Mouse (Mus musculus): ENCODE measurements around the gene Eif1ad. TPM values are rescaled to one million over a fixed set of nuclear protein-coding genes. Genes with fewer than 3 reads are reported as not detected.
"Not testable (repeated sequence)": the region's sequence is repeated elsewhere in the genome, so short reads cannot be mapped to it uniquely, and the experiment has no call there.

Eif1ad gene
- 10 to 100 TPM; 22.6 to 26.3 TPM for total RNA-seq (2021)
- long read RNA-seq, experiment 1, transcript Eif1ad-201 (6 exons, 2,556 nt): major isoform, 38 of 48 reads
- long read RNA-seq, experiment 1, partial matches to known transcripts: 4 of 48 reads
- long read RNA-seq, experiment 1, other reads (novel, unspliced or antisense): 6 of 48 reads
- long read RNA-seq, experiment 2, transcript Eif1ad-201 (6 exons, 2,556 nt): major isoform, 22 of 25 reads
- long read RNA-seq, experiment 2, partial matches to known transcripts: 0 of 25 reads
- long read RNA-seq, experiment 2, other reads (novel, unspliced or antisense): 3 of 25 reads

DNA sequence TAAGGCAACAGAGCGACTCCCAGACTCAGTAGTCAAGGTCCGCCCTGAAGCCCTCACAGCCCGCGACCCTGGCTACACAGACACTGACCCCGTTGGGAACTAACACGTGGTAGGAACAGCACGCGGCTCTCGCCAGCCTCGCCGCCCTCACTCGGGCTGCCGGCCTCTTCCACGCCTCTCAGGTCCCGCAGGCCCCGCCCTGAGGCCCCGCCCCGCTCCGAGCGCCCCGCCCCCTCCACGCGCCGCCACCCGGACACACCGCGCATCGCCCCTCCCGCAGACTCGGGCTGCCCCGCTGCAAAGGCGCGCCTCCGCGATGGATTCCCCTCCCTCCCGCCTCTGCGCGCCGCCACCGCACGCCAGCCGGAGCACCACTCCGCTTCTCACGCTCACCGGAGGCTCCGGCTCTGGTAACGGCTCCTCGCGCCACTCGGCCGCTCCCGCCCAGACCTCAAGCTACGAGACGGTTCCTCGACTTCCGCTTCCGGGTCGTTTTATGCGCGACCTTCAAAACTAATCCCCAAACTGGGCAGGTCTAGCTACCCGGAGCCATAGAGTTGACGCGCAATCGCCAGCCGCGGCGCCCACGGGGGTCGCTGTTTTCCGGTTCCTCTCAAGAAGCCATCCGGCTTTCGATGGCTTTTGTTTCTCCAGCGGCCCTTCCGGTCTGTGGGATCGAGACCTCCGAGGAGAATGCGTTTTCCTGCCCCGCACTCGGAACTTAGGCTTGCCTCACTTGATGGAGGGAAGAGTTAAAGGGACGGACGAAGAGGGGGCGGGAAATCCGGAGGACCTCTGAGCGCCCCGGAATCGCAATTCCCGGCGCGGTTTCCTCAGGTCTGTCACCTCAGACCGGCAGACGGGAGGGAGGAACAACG lies at the start of gene Eif1ad:
Gene Eif1ad, plus strand, starts transcription at position 567 of the 878 bp plus-strand sequence.
- DNase-seq (ENCODE audit: low spot score in 2 of 2): peak; percentile 91 to 96

- no peak for DNase-seq (ENCODE audit: low spot score in 2 of 2)
Measured at GRCm38 (mm10) chr19:5323801-5324200, 42.7 kb upstream of the Eif1ad start.

GRCm38 (mm10) chr19:5327970-5328369 lies 38.6 kb upstream of the Eif1ad start:
- DNase-seq (ENCODE audit: low spot score in 2 of 2): no peak

DNA sequence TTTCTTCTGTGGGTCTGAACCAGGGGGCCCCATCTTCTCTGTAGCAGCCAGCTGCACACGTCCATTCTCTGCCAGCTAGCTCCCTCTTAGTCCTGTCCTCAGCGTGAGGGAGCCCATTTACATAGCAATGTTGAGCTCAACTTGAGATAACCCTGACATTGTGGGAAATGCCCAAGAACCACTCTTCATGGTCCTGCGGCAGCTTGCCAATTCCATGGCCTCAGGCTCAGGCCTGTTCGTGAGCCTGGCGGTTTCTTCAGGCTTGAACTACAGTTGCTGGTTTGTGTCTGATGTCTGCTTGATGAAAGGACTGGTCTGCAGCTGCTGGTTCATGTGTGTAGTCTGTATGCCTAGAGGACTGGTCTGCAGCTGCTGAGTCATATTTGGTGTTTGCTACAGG lies 31.8 kb upstream of the Eif1ad start:
- no peak for DNase-seq (ENCODE audit: low spot score in 2 of 2)

DNA sequence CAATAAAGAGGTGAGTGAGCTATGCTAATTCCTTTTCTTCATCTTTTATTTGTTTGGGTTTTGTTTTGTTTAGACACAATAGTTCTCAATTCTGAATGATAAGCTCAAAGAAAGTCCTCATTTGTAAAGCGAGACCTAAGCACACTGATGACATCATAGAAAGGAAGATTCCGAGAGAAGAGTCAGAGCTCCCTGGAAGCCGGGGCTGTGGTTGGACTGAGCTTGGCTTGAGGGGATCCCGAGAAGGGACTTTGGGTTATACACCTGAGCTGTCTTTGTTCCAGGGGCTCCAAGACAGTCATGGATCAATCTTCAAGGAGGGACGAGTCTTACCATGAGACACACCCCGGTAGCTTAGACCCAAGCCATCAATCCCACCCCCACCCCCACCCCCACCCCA lies 31.1 kb upstream of the Eif1ad start, which contains the start of gene Catsper1:
Gene Catsper1, plus strand, starts transcription at position 301 of the 400 bp plus-strand sequence.
- no peak for DNase-seq (ENCODE audit: low spot score in 2 of 2)

DNA sequence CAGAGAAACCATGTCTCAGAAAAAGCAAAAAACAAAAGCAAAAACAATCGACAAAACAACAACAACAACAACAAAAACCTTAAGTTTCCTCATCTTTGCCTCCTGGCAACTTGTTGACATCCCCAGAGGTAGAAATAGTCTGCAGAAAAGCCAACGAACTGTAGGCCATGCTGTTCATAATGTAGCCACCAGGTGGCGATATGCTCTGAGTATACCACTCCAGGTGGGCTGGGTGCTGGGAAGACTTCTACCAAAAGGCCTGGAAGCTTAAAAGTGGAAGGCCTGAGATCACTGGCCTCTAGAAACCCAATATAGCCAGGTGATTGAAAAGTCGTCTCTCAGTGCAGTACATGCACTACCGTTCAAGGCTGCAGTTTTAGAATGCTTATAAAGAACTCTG lies 28.6 kb upstream of the Eif1ad start:
- peak; percentile 74 to 79 for DNase-seq (ENCODE audit: low spot score in 2 of 2)

DNA sequence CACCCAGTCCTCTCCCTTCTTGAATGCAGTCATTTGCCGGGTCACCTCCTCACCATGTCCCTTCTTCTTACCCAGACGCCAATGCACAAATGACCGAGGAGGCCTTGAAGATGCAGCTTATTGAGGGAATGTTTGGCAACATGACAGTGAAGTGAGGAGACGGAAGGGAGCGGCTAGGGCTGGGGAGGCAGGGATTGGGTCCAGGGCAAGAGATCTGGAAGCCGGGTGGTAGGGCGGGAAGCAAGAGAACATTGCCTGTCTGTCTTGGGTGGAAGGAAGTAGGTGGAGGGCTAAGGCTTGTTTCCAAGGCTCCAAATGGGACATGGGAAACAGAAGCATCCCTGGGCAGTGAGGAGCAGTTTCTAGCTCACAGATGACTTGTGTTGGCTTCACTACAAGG lies 25.2 kb upstream of the Eif1ad start:
- no peak for DNase-seq (ENCODE audit: low spot score in 2 of 2)

DNA sequence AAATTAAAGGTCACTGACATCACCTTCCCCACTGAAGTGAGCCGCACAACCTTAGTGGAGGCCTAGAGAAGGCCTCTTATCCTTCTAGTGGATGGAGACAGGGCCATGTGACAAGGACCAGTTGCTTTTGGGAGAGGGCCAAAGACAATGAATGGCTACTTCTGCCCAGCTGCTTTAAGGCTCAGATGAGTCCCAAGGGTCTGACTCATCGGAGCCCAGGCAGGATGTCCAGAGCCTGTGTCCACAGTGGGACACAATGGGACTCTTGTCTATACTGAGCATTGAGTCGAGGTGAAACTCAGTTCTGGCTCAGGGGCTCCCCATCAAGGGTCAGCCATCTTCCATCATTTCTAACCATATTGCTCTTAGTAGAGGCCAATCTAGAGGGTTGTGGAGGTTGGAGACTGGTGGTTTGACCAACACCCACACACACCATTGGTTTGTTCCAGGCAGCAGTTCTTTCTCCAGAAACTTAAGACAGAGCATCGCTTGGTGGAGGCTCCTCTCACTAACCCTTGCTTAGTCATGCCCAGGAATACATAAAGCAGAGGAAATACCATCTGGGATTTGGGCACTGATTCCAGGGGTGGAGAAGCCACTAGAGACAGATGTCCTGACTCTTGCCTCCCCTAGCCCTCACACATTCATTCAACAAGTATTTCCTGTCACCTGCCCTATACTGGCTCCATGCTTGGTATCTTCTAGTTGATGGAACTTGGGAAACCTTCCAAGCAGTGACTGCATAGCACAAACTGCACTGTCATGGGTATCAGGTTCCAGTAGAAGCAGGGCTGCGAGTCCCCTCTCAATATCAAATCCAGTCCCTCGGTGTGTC lies 21.0 kb upstream of the Eif1ad start:
- DNase-seq (ENCODE audit: low spot score in 2 of 2): no peak

DNA sequence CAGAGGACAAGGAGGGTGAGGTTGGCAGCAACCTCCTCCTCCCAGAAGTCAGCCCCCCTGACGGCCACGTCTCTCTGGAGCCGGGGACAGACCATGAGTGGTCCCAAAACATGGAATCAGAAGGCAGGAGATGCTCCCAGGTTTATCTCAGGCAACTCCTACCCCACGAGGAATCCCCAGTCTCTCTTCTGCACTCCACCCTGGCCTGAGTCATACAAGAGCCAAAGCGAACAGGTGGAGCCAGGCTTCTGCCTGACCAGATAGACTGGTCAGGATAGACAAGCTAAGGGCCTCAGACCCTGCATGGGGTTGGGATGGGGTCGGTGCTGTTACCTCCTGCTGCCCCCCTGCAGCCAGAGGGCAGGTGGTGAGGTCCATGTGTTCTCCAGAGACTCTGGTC lies 18.5 kb upstream of the Eif1ad start:
- no peak for DNase-seq (ENCODE audit: low spot score in 2 of 2)

GRCm38 (mm10) chr19:5348526-5349501 lies 17.7 kb upstream of the Eif1ad start:
- peak; percentile 17 to 40 for DNase-seq (ENCODE audit: low spot score in 2 of 2)

DNA sequence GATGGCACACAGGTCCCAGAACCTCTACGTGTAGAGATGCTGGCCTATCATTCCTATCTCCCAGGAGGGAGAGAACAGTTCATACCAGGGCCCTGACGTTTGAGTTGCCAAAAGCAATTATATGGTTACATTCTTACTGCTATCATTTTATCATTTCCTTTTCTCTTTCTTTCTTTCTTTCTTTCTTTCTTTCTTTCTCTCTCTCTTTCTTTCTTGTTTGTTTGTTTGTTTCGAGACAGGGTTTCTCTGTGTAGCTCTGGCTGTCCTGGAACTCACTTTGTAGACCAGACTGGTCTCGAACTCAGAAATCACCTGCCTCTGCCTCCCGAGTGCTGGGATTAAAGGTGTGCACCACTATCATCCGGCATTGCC lies 17.1 kb upstream of the Eif1ad start, which contains the start of gene Cst6:
Gene Cst6, minus strand, starts transcription at position 73 of the 372 bp plus-strand sequence.
- DNase-seq (ENCODE audit: low spot score in 2 of 2): not testable (repeated sequence)

GRCm38 (mm10) chr19:5353609-5354008 lies 12.9 kb upstream of the Eif1ad start:
- no peak for DNase-seq (ENCODE audit: low spot score in 2 of 2)

GRCm38 (mm10) chr19:5356080-5356479 lies 10.5 kb upstream of the Eif1ad start:
- DNase-seq (ENCODE audit: low spot score in 2 of 2): no peak

GRCm38 (mm10) chr19:5362186-5362585 lies 4.4 kb upstream of the Eif1ad start:
- no peak for DNase-seq (ENCODE audit: low spot score in 2 of 2)

DNA sequence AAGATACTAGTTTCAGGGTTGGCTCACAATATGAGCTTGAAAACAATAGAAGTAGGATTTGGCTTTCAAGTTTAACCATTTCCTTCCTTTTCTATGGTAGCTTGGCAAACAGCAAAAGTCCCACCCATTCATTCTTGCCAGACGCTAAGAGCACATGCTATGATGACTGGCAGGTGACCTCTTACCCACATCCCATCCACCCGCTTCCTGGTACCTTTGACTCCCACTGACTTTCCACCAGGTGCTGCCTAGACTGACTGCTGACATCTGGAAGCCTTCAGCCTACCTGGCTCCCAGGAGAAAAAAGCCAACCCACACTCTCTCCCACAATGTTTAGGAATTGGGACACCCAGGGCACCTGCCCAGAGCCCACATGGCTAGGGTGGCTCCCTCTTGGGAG lies 2.4 kb upstream of the Eif1ad start:
- no peak for DNase-seq (ENCODE audit: low spot score in 2 of 2)

GRCm38 (mm10) chr19:5365751-5366150 lies 790 bp upstream of the Eif1ad start:
- no peak for DNase-seq (ENCODE audit: low spot score in 2 of 2)

DNA sequence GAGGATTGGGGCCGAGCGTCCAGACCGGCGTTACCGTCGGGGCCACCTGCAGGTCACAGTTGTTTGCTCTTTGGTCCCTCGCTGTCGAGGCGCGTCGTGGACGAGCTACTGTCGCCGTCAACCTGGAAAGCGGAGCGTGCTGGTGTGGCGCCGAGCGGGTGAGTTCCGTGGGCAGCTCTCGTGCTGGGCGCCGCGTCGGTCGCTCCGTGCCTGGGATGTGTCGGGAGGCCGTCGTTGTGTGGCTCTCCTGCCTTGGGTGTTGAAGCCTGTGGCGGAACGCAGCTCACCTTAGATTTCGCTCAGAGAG lies 465 bp downstream of the Eif1ad start, which contains the start of gene Banf1:
Gene Banf1, minus strand, starts transcription at position 116 of the 307 bp plus-strand sequence.
- no peak for DNase-seq (ENCODE audit: low spot score in 2 of 2)

GRCm38 (mm10) chr19:5367455-5367854 lies 914 bp downstream of the Eif1ad start:
- DNase-seq (ENCODE audit: low spot score in 2 of 2): no peak

DNA sequence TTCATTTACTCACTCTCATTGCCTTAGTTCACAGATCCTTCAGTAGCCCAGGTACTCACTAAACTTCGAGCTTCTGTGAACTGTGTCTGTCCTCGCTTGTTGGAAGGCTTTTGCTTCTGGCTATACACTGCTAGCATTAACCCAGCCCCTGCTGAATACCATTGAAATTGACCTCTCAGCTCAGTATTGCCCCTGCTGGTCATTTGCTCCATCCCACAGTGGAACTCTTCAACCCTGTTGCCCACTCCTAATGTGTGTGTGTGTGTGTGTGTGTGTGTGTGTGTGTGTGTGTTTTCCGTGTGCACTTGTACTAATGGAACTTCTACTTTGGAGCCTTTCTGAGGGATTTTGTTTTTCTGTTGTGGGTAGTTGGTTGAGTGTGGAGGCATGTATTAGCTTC lies 4.4 kb downstream of the Eif1ad start:
- DNase-seq (ENCODE audit: low spot score in 2 of 2): no peak

GRCm38 (mm10) chr19:5372724-5373123 lies 6.2 kb downstream of the Eif1ad start:
- DNase-seq (ENCODE audit: low spot score in 2 of 2): no peak
